Mouse (Mus musculus): ENCODE data around the gene Fetub. TPM values are rescaled to one million over a fixed set of nuclear protein-coding genes. Genes with fewer than 3 reads are reported as not detected.

The Fetub gene
- polyA plus RNA-seq, 1 experiment from 2014 or later: not detected

DNA sequence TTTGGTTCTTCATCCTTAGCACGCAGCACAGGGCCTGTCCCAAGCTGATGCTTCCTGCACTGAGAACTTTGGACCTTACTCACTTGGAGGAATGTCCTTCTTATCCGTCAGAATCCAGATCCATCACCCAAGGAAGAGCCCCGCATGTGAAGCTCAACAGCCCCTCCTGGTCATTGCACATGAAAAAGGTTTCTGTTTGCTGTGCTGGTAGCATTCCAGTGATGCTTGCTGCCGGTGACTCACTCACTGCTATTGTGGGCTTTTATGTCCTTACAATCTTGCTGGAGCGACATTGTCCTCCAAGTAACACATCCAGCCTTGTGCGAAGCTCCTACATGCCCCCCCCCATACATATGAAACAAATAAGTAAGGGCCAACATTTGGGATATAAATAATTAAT is 5.2 kb upstream of the Fetub start:
- Histone ChIP-seq H3K27me3 (no peaks in the 10 kb centered on the region), H3K27ac (no peak overlapping the region), H3K9me3 (replicated peaks) (no peaks in the 10 kb centered on the region), H3K4me1 (replicated peaks) (no peaks in the 10 kb centered on the region), H3K9ac (no peak overlapping the region), H3K4me2 (no peak overlapping the region), H3K4me3 (no peak overlapping the region), H3K36me3 (no peaks in the 10 kb centered on the region)
- no peak for ATAC-seq (replicated peaks; ENCODE audit: insufficient number of reproducible peaks, insufficient read depth, low FRiP score, low read depth)
- 58% methylated on average over 6 of the region's 6 CpGs for WGBS

DNA sequence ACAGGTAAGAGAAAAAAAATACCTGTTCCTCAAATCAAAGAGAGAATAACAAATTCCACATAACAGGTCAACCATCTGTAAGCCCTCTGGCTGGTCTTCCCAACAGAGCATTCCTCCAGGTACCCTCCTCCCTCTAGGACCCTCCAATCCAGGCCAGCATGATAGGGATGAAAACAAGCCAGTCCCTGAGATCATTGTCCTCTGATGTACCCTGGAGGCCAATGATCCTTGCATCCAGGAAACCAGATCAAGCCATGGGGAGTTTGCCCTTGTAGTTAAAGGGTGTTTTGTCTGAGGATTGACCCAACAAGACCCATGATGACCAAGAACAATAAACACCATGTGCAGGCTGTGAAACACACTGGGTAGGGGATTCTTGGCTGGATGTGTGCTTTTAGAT is 3.9 kb upstream of the Fetub start:
- Histone ChIP-seq H3K36me3 (no peaks in the 10 kb centered on the region), H3K4me2 (no peak overlapping the region), H3K27me3 (no peaks in the 10 kb centered on the region), H3K9ac (no peak overlapping the region), H3K4me1 (replicated peaks) (no peaks in the 10 kb centered on the region), H3K4me3 (no peak overlapping the region), H3K27ac (no peak overlapping the region), H3K9me3 (replicated peaks) (no peaks in the 10 kb centered on the region)
- no peak for ATAC-seq (replicated peaks; ENCODE audit: insufficient number of reproducible peaks, insufficient read depth, low FRiP score, low read depth)

DNA sequence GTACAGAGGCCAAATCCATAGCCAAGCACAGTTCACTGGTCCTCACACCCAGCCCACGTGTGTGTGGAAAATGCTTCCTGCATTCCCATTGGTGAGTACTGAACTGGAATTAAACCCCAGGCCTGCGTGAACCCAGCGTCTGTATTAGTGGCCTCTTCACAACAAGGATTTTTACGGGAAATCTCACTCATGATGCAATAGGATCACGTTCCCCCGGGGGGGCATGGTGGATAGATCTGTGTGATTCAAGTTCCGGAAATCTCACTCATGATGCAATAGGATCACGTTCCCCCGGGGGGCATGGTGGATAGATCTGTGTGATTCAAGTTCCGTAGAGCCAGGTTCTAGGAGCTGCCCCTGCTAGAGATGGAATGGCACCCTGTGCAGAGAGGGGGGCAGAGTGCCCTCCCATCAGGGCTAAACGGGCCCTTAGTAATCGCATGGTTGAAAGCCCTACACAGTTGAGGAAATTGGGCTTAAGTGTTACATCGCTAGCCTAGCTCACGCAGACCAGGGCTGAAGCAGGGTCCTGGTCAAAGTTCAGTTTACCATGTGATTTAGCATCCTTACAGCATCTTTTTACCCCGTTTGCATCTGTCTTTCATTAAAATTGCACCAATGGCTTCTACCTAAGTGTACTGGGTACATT is 654 bp downstream of the Fetub start:
- WGBS: 74% methylated on average over 15 of the region's 15 CpGs
- no peak overlapping the region for H3K4me2 ChIP-seq

DNA sequence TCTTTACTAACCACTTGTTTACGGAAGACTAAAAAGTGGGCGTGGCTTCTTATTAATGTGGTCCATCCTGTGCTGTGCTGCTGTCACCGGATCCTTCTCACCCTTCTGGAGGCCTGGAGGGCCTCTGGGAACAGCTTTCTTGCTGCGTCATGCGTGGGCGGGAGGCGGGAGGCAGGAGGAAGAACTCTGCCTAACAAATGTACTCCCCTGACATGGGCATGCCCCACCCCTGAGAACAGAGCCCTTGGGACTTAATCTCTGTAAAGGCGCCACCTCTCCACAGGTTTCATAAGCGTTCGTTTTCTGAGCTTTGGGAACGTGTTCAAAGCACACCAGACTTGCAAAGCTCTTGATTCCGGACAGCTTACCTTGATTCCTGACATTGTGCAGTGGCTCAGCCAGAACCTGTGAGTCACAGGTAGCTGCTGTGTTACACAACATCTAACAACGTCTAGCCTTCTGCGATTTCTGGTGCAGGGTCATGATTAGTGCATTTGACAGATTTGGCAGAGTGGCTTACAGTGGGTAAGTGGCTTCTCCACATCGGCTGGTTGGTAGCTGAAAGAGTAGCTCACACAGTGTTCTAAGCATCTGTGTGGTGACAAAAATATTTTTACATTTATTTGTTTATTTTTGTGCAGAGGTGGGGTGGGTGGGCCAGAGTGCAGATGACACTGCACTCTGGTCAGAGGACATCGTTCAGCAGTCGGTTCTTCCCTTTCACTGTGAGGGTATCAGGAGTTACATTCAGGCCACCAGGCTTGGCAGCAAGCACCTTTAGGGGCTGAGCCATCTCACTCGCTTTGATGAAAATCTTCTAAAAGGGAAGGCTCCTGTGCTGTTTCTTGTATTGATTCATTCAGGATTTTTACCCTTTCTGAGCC is 2.1 kb downstream of the Fetub start:
- Histone ChIP-seq H3K4me3 (no peak overlapping the region), H3K27ac (no peak overlapping the region), H3K4me1 (replicated peaks) (no peaks in the 10 kb centered on the region), H3K4me2 (no peak overlapping the region), H3K36me3 (no peaks in the 10 kb centered on the region), H3K27me3 (no peaks in the 10 kb centered on the region), H3K9me3 (replicated peaks) (no peaks in the 10 kb centered on the region), H3K9ac (no peak overlapping the region)
- no peak for ATAC-seq (replicated peaks; ENCODE audit: insufficient number of reproducible peaks, insufficient read depth, low FRiP score, low read depth)
- WGBS: 47% methylated on average over 18 of the region's 18 CpGs

More for the DNA sequence above, 654 bp downstream of the Fetub start:
- H3K4me3 ChIP-seq: no peak overlapping the region
- H3K27ac ChIP-seq: no peak overlapping the region
- H3K9ac ChIP-seq: no peak overlapping the region
- H3K4me1 ChIP-seq (replicated peaks): no peaks in the 10 kb centered on the region
- no peaks in the 10 kb centered on the region for H3K9me3 ChIP-seq (replicated peaks)
- ATAC-seq (replicated peaks; ENCODE audit: insufficient number of reproducible peaks, insufficient read depth, low FRiP score, low read depth): no peak
- no peaks in the 10 kb centered on the region for H3K36me3 ChIP-seq
- H3K27me3 ChIP-seq: no peaks in the 10 kb centered on the region

DNA sequence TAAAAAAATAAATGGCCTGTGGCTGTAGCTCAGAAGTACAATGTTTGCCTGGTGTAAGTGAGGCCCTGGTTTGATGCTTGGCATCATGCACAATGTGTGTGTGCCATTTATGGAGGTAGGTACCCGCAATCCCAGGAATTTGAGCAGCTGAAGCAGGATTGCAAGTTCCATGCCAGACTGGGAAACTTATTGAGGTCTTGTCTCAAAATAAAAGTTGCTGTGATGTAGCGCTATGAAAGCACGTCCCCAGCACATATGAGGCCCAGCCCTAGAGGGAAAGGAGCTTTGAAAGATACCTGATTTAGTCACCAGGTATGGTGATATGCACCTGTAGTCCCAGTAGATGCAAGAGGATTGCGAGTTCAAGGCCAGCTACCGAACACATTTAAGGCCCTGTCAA is 3.6 kb downstream of the Fetub start:
- ATAC-seq (replicated peaks; ENCODE audit: insufficient number of reproducible peaks, insufficient read depth, low FRiP score, low read depth): no peak
- H3K9ac ChIP-seq: no peak overlapping the region

DNA sequence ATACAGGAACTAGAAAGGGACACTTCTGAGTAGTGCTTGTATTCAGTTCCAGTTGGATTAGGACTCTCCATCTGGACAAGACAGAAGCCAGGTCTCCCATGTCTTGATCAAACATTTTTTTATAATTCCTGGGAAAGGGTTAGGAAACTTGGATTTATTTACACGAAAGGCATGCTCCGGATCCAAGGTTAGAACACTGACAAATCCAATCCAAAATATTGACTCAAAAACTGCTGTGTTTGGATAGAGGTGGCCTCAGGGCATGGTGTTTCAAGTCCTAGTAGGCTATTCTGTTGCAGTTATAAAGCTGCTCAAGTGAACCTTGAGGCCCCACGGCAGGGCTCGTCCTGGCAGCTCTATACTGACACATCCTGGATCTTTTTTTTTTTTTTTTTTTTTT is 4.3 kb downstream of the Fetub start:
- no peaks in the 10 kb centered on the region for H3K9me3 ChIP-seq (replicated peaks)
- H3K27me3 ChIP-seq: no peaks in the 10 kb centered on the region
- H3K36me3 ChIP-seq: no peaks in the 10 kb centered on the region
- H3K4me3 ChIP-seq: no peak overlapping the region
- H3K4me1 ChIP-seq (replicated peaks): no peaks in the 10 kb centered on the region
- no peak for ATAC-seq (replicated peaks; ENCODE audit: insufficient number of reproducible peaks, insufficient read depth, low FRiP score, low read depth)
- 79% methylated on average over 4 of the region's 4 CpGs for WGBS
- H3K4me2 ChIP-seq: no peak overlapping the region
- no peak overlapping the region for H3K9ac ChIP-seq
- no peak overlapping the region for H3K27ac ChIP-seq

More for the DNA sequence above, 3.6 kb downstream of the Fetub start:
- no peak overlapping the region for H3K27ac ChIP-seq
- 89% methylated on average over 5 of the region's 5 CpGs for WGBS
- no peaks in the 10 kb centered on the region for H3K27me3 ChIP-seq
- no peaks in the 10 kb centered on the region for H3K36me3 ChIP-seq
- H3K4me1 ChIP-seq (replicated peaks): no peaks in the 10 kb centered on the region
- no peak overlapping the region for H3K4me2 ChIP-seq
- H3K9me3 ChIP-seq (replicated peaks): no peaks in the 10 kb centered on the region
- H3K4me3 ChIP-seq: no peak overlapping the region

DNA sequence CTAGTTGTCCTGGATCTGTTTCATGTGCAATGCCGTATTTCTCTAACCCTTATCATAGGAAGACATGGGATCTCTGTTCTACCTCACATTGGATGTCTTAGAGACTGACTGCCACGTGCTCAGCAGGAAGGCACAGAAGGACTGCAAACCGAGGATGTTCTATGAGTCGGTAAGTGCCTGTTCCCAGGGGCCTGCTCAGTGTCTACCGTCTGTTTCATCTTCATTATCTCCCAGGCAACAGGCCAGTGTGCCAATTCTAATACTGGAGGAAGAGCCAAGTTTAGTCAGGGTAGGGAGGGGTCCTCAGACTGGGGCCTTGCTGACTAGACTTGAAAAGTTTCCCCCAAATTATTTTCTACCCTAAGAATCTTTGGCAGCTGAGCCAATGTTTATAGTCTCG is 11.4 kb downstream of the Fetub start:
- no peaks in the 10 kb centered on the region for H3K27me3 ChIP-seq
- no peaks in the 10 kb centered on the region for H3K4me1 ChIP-seq (replicated peaks)
- no peaks in the 10 kb centered on the region for H3K9me3 ChIP-seq (replicated peaks)
- no peak overlapping the region for H3K4me3 ChIP-seq
- no peaks in the 10 kb centered on the region for H3K36me3 ChIP-seq
- no peak overlapping the region for H3K9ac ChIP-seq
- H3K4me2 ChIP-seq: no peak overlapping the region
- ATAC-seq (replicated peaks; ENCODE audit: insufficient number of reproducible peaks, insufficient read depth, low FRiP score, low read depth): no peak
- H3K27ac ChIP-seq: no peak overlapping the region
- 50% methylated on average over 6 of the region's 6 CpGs for WGBS

DNA sequence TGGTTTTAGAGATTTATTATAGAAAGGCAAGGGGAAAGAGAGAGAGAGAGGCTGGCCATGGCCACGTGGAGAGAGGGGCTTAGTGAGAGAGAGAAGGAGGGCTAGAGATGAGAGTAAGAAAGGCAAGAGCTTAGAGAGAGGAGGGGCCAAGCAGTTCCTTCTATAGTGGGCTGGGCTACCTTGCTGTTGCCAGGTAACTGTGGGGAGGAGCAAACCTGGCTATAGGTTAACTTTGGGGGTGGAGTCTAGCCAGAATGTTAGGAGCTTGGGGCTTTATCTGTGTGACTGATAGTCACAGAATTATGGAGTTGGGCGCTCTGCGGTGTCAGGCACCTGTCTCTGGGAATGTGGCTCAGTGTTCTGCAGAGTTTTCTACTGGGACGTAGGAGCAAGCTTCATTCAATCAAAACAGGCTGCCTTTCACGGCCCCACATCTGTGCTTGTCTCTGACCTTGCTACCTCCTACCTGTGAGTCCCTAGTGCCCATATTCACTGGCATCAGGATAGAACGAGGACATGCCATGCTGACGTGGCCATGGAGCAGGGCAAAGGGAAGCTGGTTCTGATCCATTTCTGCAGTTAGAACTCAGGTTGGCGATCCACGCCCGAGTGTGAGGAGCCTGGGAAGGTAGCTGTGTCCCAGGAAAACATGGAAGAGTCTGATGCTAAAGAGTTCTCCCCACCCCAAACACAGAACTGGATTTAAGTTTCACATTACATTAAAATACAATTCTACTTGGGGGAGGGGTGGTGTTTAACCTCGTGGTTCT is 13.5 kb downstream of the Fetub start:
- no peaks in the 10 kb centered on the region for H3K36me3 ChIP-seq
- no peak overlapping the region for H3K9ac ChIP-seq
- no peaks in the 10 kb centered on the region for H3K4me1 ChIP-seq (replicated peaks)
- 80% methylated on average over 11 of the region's 11 CpGs for WGBS
- H3K4me3 ChIP-seq: no peak overlapping the region
- H3K9me3 ChIP-seq (replicated peaks): no peaks in the 10 kb centered on the region
- H3K4me2 ChIP-seq: no peak overlapping the region
- no peak overlapping the region for H3K27ac ChIP-seq
- no peaks in the 10 kb centered on the region for H3K27me3 ChIP-seq
- ATAC-seq (replicated peaks; ENCODE audit: insufficient number of reproducible peaks, insufficient read depth, low FRiP score, low read depth): no peak

DNA sequence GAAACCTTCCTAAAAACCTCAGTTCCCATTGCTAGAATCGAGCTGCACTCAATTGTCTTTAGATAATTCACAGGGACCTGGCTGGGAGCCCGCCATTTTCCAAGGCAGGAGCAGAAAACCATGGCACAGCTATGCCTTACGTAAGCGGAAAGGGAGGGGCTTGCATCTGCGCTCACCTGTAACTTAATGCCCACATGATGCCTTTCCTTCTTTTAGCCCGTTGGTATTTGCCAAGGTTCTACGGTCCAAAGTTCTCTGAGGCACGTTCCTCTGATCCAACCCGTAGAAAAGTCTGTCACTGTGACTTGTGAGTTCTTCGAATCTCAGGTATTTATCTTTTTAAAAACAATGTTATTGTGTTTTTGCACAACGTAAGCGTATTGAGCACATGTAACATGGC is 19.5 kb downstream of the Fetub start:
- no peak overlapping the region for H3K4me2 ChIP-seq
- no peak for ATAC-seq (replicated peaks; ENCODE audit: insufficient number of reproducible peaks, insufficient read depth, low FRiP score, low read depth)
- no peak overlapping the region for H3K9ac ChIP-seq
- no peaks in the 10 kb centered on the region for H3K27me3 ChIP-seq
- no peak overlapping the region for H3K27ac ChIP-seq
- no peaks in the 10 kb centered on the region for H3K9me3 ChIP-seq (replicated peaks)
- no peak overlapping the region for H3K4me3 ChIP-seq
- no peaks in the 10 kb centered on the region for H3K4me1 ChIP-seq (replicated peaks)
- 84% methylated on average over 12 of the region's 12 CpGs for WGBS
- H3K36me3 ChIP-seq: no peaks in the 10 kb centered on the region

DNA sequence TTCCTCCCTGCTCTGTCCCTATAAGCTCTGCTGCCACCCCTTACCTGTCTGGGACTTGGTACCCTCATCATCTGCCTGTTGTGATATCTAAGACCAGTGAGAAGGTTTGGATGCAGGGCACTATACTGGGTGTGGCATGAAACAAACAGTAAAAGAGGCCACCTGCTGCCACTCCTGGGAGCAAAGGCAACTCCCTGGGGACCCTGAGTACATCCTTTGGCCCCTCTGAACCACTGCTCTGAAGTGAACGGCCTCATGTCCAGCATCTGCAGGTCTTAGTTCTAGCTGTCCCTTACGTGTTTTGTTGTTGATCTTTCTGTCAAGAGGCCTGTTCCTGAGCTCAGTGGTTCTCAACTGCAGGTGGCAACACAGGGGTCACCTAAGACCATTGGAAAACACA is 20.4 kb downstream of the Fetub start:
- 65% methylated on average over 2 of the region's 2 CpGs for WGBS
- Histone ChIP-seq H3K27me3 (no peaks in the 10 kb centered on the region), H3K9ac (no peak overlapping the region), H3K4me3 (no peak overlapping the region), H3K9me3 (replicated peaks) (no peaks in the 10 kb centered on the region), H3K4me1 (replicated peaks) (no peaks in the 10 kb centered on the region), H3K36me3 (no peaks in the 10 kb centered on the region), H3K27ac (no peak overlapping the region), H3K4me2 (no peak overlapping the region)
- no peak for ATAC-seq (replicated peaks; ENCODE audit: insufficient number of reproducible peaks, insufficient read depth, low FRiP score, low read depth)

DNA sequence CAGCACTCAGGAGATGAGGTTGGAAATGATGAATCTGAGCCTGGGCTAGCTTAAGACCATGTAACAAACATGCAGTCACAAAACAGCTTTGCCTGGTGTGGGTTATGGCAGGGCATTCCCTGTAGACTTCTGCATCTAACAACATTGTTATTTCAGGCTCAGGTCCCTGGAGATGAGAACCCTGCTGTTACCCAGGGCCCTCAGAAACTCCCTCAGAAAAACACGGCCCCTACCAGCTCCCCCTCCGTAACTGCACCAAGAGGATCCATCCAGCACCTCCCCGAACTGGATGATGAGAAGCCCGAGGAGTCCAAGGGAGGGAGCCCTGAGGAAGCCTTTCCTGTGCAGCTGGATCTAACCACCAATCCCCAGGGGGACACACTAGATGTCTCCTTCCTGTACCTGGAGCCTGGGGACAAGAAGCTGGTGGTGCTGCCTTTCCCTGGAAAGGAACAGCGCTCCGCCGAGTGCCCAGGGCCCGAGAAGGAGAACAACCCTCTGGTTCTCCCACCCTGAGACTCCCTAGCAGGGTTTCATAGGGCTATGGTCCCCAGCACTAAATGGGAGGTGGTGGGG is 21.1 kb downstream of the Fetub start:
- no peaks in the 10 kb centered on the region for H3K27me3 ChIP-seq
- H3K4me3 ChIP-seq: no peak overlapping the region
- ATAC-seq (replicated peaks; ENCODE audit: insufficient number of reproducible peaks, insufficient read depth, low FRiP score, low read depth): no peak
- no peaks in the 10 kb centered on the region for H3K4me1 ChIP-seq (replicated peaks)
- WGBS: 73% methylated on average over 8 of the region's 8 CpGs
- no peak overlapping the region for H3K27ac ChIP-seq
- no peaks in the 10 kb centered on the region for H3K36me3 ChIP-seq
- H3K4me2 ChIP-seq: no peak overlapping the region
- no peak overlapping the region for H3K9ac ChIP-seq
- no peaks in the 10 kb centered on the region for H3K9me3 ChIP-seq (replicated peaks)

Data from heart, embryonic 15.5 days (tissue).